Comparison of ENCODE assay signal across 8 mouse cellular contexts in genomic region chrX:106186713-106187649, GRCm38 (mm10). TPM values are rescaled to one million over a fixed set of nuclear protein-coding genes. Genes with fewer than 3 reads are reported as not detected.
A peak's percentile ranks its signal among the peaks of the same experiment; 100 is the strongest.
DNase-seq lines count a peak whose midpoint lies in the region; ATAC-seq and TF ChIP-seq lines count a peak whose summit lies in the region.

TSS of gene Pgk1 (plus strand) at chrX:106187100.

- peaks cover 10% of the 10 kb centered on the region for H3K36me3 ChIP-seq in megakaryocyte, embryonic 14.5 days (replicated peaks; ENCODE audit: low read length)

- ATAC-seq in activated CD4-positive, CD25-positive, alpha-beta regulatory T cell, adult 4 months: peak; percentile 95

- H3K4me1 ChIP-seq in cortical plate, adult 2 months (ENCODE audit: control insufficient read depth, insufficient read depth, low read length): peaks cover 3% of the 10 kb centered on the region; the same call in 1 of the 2 replicates
- peaks cover 28% of the 10 kb centered on the region for H3K4me1 ChIP-seq in megakaryocyte, embryonic 14.5 days

- peak within 1 kb of the TSS; percentile 88 for H3K4me3 ChIP-seq in cortical plate, adult 2 months (ENCODE audit: insufficient read depth, low read length)
- peak within 1 kb of the TSS; percentile 92 for H3K4me3 ChIP-seq in megakaryocyte, embryonic 14.5 days (replicated peaks)

- H3K27ac ChIP-seq in cortical plate, adult 2 months (ENCODE audit: insufficient read depth, low read length): peak within 1 kb of the TSS; percentile 82

- TF ChIP-seq POLR2A in cortical plate, adult 2 months (IDR thresholded peaks at IDR 0.05; ENCODE audit: extremely low read depth, insufficient read depth, low read length): peak; percentile 54; the same call in 1 of the 2 replicates

- peaks cover 8% of the 10 kb centered on the region for H3K27me3 ChIP-seq in megakaryocyte, embryonic 14.5 days (replicated peaks)

- no peak for TF ChIP-seq CTCF in cortical plate, adult 2 months (IDR thresholded peaks at IDR 0.05; ENCODE audit: extremely low read depth, insufficient read depth, low read length)

- no peaks in the 10 kb centered on the region for H3K9me3 ChIP-seq in megakaryocyte, embryonic 14.5 days

- peak; percentile 85 to 88 for DNase-seq in gastrocnemius, adult 8-10 months (ENCODE audit: low spot score in 2 of 2)
- peak; percentile 54 for DNase-seq in hindlimb bud, embryonic 11.5 days (ENCODE audit: extremely low spot score, low read depth, low spot score)
- DNase-seq in left cerebral cortex, adult 8-10 months (ENCODE audit: low spot score in 2 of 2): peak; percentile 66 to 94
- peak; percentile 95 to 98 for DNase-seq in right cerebral cortex, postnatal 10 days (ENCODE audit: low spot score in 2 of 2)
- DNase-seq in urinary bladder, postnatal 25 days (ENCODE audit: low spot score): peak; percentile 46

RNA-seq across cellular contexts. Expression of gene Pgk1, which starts in this region (rescaled TPM):
- 100 to 1,000 TPM; 156 to 220 TPM for polyA plus RNA-seq in activated CD4-positive, CD25-positive, alpha-beta regulatory T cell, adult 4 months (2017; shearing (Covaris generic))
- 468 and 503 TPM in 2 replicates for polyA plus RNA-seq in cortical plate, adult 2 months (2012; rRNA removed)
- total RNA-seq in gastrocnemius, adult 8-10 months (2022): 1,000 to 10,000 TPM in 2 of 4 experiments, 100 to 1,000 TPM in 2; 909 to 1,066 (median 1,006) TPM
- 100 to 1,000 TPM; 451 to 500 (median 488) TPM for total RNA-seq in left cerebral cortex, adult 8-10 months (2022)
- polyA plus RNA-seq in megakaryocyte, embryonic 14.5 days (2012; ENCODE audit: insufficient read depth, low replicate concordance): 16.2 and 62.6 TPM in 2 replicates

Comparison
In these comparisons a context has a peak if more than half of its experiments do, and no peak if none do; other contexts are left out.
1. Peak in every context shown above with its lines: DNase-seq, ATAC-seq, H3K4me3 ChIP-seq and H3K27ac ChIP-seq.
2. DNase-seq: peak in every context shown above with its lines; median percentile 96 in right cerebral cortex, postnatal 10 days; 86 in gastrocnemius, adult 8-10 months; 80 in left cerebral cortex, adult 8-10 months; 54 in hindlimb bud, embryonic 11.5 days; 46 in urinary bladder, postnatal 25 days.